11 mouse cellular contexts compared by ENCODE assay signal in genomic region chr1:19213851-19214395, GRCm38 (mm10). TPM values are rescaled to one million over a fixed set of nuclear protein-coding genes. Genes with fewer than 3 reads are reported as not detected.
DNase-seq lines count a peak whose midpoint lies in the region; ATAC-seq and TF ChIP-seq lines count a peak whose summit lies in the region.
"Had no signal": no experiment of that assay in that cellular context is flagged by ENCODE, and none has a peak within 500 bp of the region (broad histone marks: within the 10 kb centered on the region; RNA-seq: fewer than 3 reads in every experiment).

No protein-coding gene starts in this region.

- no peak for TF ChIP-seq EP300 in ES-Bruce4 (IDR thresholded peaks at IDR 0.05; ENCODE audit: insufficient read depth, low read depth, low read length)

- WGBS in forebrain, embryonic 10.5 days: under 1% methylated on average over 36 of the region's 36 CpGs
- WGBS in forebrain, embryonic 13.5 days: 1% methylated on average over 36 of the region's 36 CpGs
- WGBS in hindbrain, embryonic 15.5 days: 2% methylated on average over 36 of the region's 36 CpGs
- WGBS in midbrain, embryonic 14.5 days: 2% methylated on average over 36 of the region's 36 CpGs

- H3K27ac ChIP-seq in forebrain, embryonic 10.5 days: peak overlapping the region; percentile 87
- no peak overlapping the region for H3K27ac ChIP-seq in forebrain, embryonic 13.5 days
- no peak overlapping the region for H3K27ac ChIP-seq in ES-Bruce4 (ENCODE audit: insufficient read depth, low read length)
- H3K27ac ChIP-seq in hindbrain, embryonic 15.5 days (replicated peaks): peak overlapping the region; percentile 38
- H3K27ac ChIP-seq in midbrain, embryonic 14.5 days (replicated peaks; ENCODE audit: low read depth, low read length): peak overlapping the region; percentile 89
- no peak overlapping the region for H3K27ac ChIP-seq in left cerebral cortex, adult 2 months

- peaks cover 100% of the 10 kb centered on the region for H3K27me3 ChIP-seq in forebrain, embryonic 10.5 days (ENCODE audit: poor library complexity, severe bottlenecking)
- peaks cover 96% of the 10 kb centered on the region for H3K27me3 ChIP-seq in forebrain, embryonic 13.5 days
- H3K27me3 ChIP-seq in ES-Bruce4 (ENCODE audit: control insufficient read depth, insufficient read depth, low read length, poor library complexity, severe bottlenecking): peaks cover 43% of the 10 kb centered on the region
- peaks cover 70% of the 10 kb centered on the region for H3K27me3 ChIP-seq in hindbrain, embryonic 15.5 days
- H3K27me3 ChIP-seq in midbrain, embryonic 14.5 days (ENCODE audit: control insufficient read depth, insufficient read depth, low read length): peaks cover 79% of the 10 kb centered on the region

- H3K9me3 ChIP-seq in forebrain, embryonic 10.5 days: no peaks in the 10 kb centered on the region
- no peaks in the 10 kb centered on the region for H3K9me3 ChIP-seq in forebrain, embryonic 13.5 days (replicated peaks)
- no peaks in the 10 kb centered on the region for H3K9me3 ChIP-seq in ES-Bruce4 (replicated peaks; ENCODE audit: control insufficient read depth, insufficient read depth, low read length, poor library complexity, severe bottlenecking)
- H3K9me3 ChIP-seq in hindbrain, embryonic 15.5 days: no peaks in the 10 kb centered on the region
- H3K9me3 ChIP-seq in midbrain, embryonic 14.5 days (ENCODE audit: control insufficient read depth, low read length): no peaks in the 10 kb centered on the region

- no peak overlapping the region for H3K4me2 ChIP-seq in forebrain, embryonic 13.5 days
- peak overlapping the region; percentile 44 for H3K4me2 ChIP-seq in hindbrain, embryonic 15.5 days
- peak overlapping the region; percentile 52 for H3K4me2 ChIP-seq in midbrain, embryonic 14.5 days (ENCODE audit: low read length)

- peaks cover 45% of the 10 kb centered on the region for H3K4me1 ChIP-seq in forebrain, embryonic 10.5 days
- no peaks in the 10 kb centered on the region for H3K4me1 ChIP-seq in forebrain, embryonic 13.5 days
- no peaks in the 10 kb centered on the region for H3K4me1 ChIP-seq in ES-Bruce4 (ENCODE audit: control insufficient read depth, insufficient read depth, low read length)
- peaks cover 8% of the 10 kb centered on the region; the same call in 1 of the 2 replicates for H3K4me1 ChIP-seq in hindbrain, embryonic 15.5 days (replicated peaks)
- no peaks in the 10 kb centered on the region for H3K4me1 ChIP-seq in midbrain, embryonic 14.5 days (ENCODE audit: control insufficient read depth, insufficient read depth, low read length)

- ATAC-seq in forebrain, embryonic 13.5 days: no peak
- ATAC-seq in hindbrain, embryonic 15.5 days (ENCODE audit: low FRiP score, low read depth): no peak
- no peak for ATAC-seq in midbrain, embryonic 14.5 days (ENCODE audit: low FRiP score, low TSS enrichment)
- ATAC-seq: intestine, postnatal 0 days had no signal

- no peaks in the 10 kb centered on the region for H3K36me3 ChIP-seq in forebrain, embryonic 10.5 days (replicated peaks)
- H3K36me3 ChIP-seq in forebrain, embryonic 13.5 days (ENCODE audit: poor library complexity, severe bottlenecking): no peaks in the 10 kb centered on the region
- no peaks in the 10 kb centered on the region for H3K36me3 ChIP-seq in ES-Bruce4 (ENCODE audit: control insufficient read depth, insufficient read depth, low read length, poor library complexity, severe bottlenecking)
- no peaks in the 10 kb centered on the region for H3K36me3 ChIP-seq in hindbrain, embryonic 15.5 days
- H3K36me3 ChIP-seq in midbrain, embryonic 14.5 days (ENCODE audit: control insufficient read depth, insufficient read depth, low read length): no peaks in the 10 kb centered on the region

- no peak for TF ChIP-seq POLR2A in ES-Bruce4 (IDR thresholded peaks at IDR 0.05; ENCODE audit: insufficient read depth, low read length)

- DNase-seq in forebrain, embryonic 10.5 days (ENCODE audit: extremely low spot score, low spot score): peak; percentile 39
- peak; percentile 32 for DNase-seq in midbrain, embryonic 14.5 days
- no peak for DNase-seq in left cerebral cortex, adult 2 months (ENCODE audit: extremely low spot score in 1 of 2, low spot score in 2 of 2)
- DNase-seq in spleen, postnatal 14 days (ENCODE audit: low spot score in 2 of 2): no peak
- no peak for DNase-seq in gastrocnemius, postnatal 10 days
- DNase-seq: cerebellum, adult 11 months; left cerebral cortex, postnatal 4 days had no signal

- H3K9ac ChIP-seq in forebrain, embryonic 13.5 days: no peak overlapping the region
- no peak overlapping the region for H3K9ac ChIP-seq in ES-Bruce4 (ENCODE audit: low read depth, poor library complexity, severe bottlenecking)
- 0 out of 2 replicates have a peak overlapping the region, but pooled peaks have one; percentile 22 for H3K9ac ChIP-seq in hindbrain, embryonic 15.5 days
- peak overlapping the region; percentile 66 for H3K9ac ChIP-seq in midbrain, embryonic 14.5 days (replicated peaks; ENCODE audit: low read length)

- TF ChIP-seq CTCF in ES-Bruce4 (IDR thresholded peaks at IDR 0.05; ENCODE audit: low read depth, low read length): no peak
- no peak for TF ChIP-seq CTCF in left cerebral cortex, adult 2 months (IDR thresholded peaks at IDR 0.05)

- H3K4me3 ChIP-seq in forebrain, embryonic 10.5 days: peak overlapping the region; percentile 52
- no peak overlapping the region for H3K4me3 ChIP-seq in forebrain, embryonic 13.5 days
- 0 out of 2 replicates have a peak overlapping the region, but pooled peaks have one; percentile 4 for H3K4me3 ChIP-seq in ES-Bruce4 (ENCODE audit: low read depth, low read length)
- H3K4me3 ChIP-seq in hindbrain, embryonic 15.5 days: peak overlapping the region; percentile 34
- peak overlapping the region; percentile 42 for H3K4me3 ChIP-seq in midbrain, embryonic 14.5 days (replicated peaks; ENCODE audit: low read depth, low read length)
- no peak overlapping the region for H3K4me3 ChIP-seq in left cerebral cortex, adult 2 months

- intact Hi-C loops in left cerebral cortex, adult 2 months (cut with DNase I): no loop called here

RNA-seq across cellular contexts. Expression of gene Tfap2b, which starts 5.2 kb away (rescaled TPM):
- 29.8 and 32.2 TPM in 2 replicates for polyA plus RNA-seq in forebrain, embryonic 10.5 days (2016; fragmentation: Nextera tagmentation; extraction: Ambion mirVana)
- 3.2 and 4.3 TPM in 2 replicates for polyA plus RNA-seq in forebrain, embryonic 13.5 days (2015; fragmentation: Nextera tagmentation; extraction: Ambion mirVana)
- not detected in 2 replicates for polyA plus RNA-seq in ES-Bruce4 (2011; ENCODE audit: insufficient read depth, insufficient read length, low read depth, missing spikeins)
- polyA plus RNA-seq in hindbrain, embryonic 15.5 days (2015; fragmentation: Nextera tagmentation; extraction: Ambion mirVana): 65.6 and 78.3 TPM in 2 replicates
- polyA plus RNA-seq in midbrain, embryonic 14.5 days (2014; fragmentation: Nextera tagmentation; extraction: Ambion mirVana): 239 and 249 TPM in 2 replicates
- total RNA-seq in left cerebral cortex, adult 2 months (2021): 1 to 10 TPM in 1 of 2 experiments, under 1 TPM in 1; 0.79 to 1.1 TPM
- total RNA-seq in gastrocnemius, postnatal 10 days (2021): under 1 TPM in 1 of 2 experiments, not detected in 1; 0.09 TPM
- polyA plus RNA-seq: intestine, postnatal 0 days had no signal

Comparison
In these comparisons a context has a peak if more than half of its experiments do, and no peak if none do; other contexts are left out.
1. H3K27ac ChIP-seq: peak in forebrain, embryonic 10.5 days (single experiment), hindbrain, embryonic 15.5 days (single experiment) and midbrain, embryonic 14.5 days (single experiment); none in forebrain, embryonic 13.5 days (single experiment), ES-Bruce4 (single experiment) and left cerebral cortex, adult 2 months (single experiment).
2. H3K4me3 ChIP-seq: peak in forebrain, embryonic 10.5 days (single experiment), ES-Bruce4 (single experiment), hindbrain, embryonic 15.5 days (single experiment) and midbrain, embryonic 14.5 days (single experiment); none in forebrain, embryonic 13.5 days (single experiment) and left cerebral cortex, adult 2 months (single experiment).
3. DNase-seq: peak in forebrain, embryonic 10.5 days (single experiment) and midbrain, embryonic 14.5 days (single experiment); none in left cerebral cortex, adult 2 months (0 of 2), spleen, postnatal 14 days (0 of 2) and gastrocnemius, postnatal 10 days (single experiment).
4. H3K9ac ChIP-seq: peak in hindbrain, embryonic 15.5 days (single experiment) and midbrain, embryonic 14.5 days (single experiment); none in forebrain, embryonic 13.5 days (single experiment) and ES-Bruce4 (single experiment).